Mouse (Mus musculus) C2C12 (cell line): Measurements from ENCODE around the gene Phc1.

Source experiments
- CTCF ChIP-seq: IDR thresholded peaks from one replicate; pipeline ENCODE4 v1.5.1; 2011; ENCODE audit not compliant: control insufficient read depth, insufficient read depth, insufficient read length
- MAX ChIP-seq: IDR thresholded peaks from one replicate; pipeline ENCODE4 v1.6.1; 2011; ENCODE audit warnings: mild to moderate bottlenecking, control low read depth
- MYOG ChIP-seq: IDR thresholded peaks from one replicate; pipeline ENCODE4 v1.6.1; 2011; ENCODE audit not compliant: control insufficient read depth, insufficient read length; ENCODE audit errors: extremely low read depth
- USF1 ChIP-seq: IDR thresholded peaks from one replicate; pipeline ENCODE4 v1.6.1; 2011; ENCODE audit warnings: low read depth, mild to moderate bottlenecking, control low read depth, moderate library complexity

DNA sequence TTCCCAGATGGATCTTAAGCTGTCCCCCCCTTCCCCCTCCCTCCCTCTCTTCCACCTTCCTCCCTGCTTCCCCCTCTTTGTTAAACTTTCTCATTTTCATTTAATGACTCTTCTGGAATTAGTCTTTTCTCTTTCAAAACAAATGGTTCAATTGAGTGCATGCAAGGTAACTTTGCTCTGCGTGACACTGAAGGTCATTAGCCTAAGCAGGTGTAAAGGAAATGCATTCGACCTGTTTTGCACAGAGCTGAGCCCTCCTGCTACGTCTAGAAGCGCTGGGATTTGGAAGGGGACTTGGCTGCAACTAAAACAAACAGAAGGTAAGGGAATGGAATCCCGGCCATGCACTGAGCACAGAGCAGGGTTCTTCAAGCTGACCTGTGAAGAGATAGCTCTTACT lies 1.8 kb upstream of the Phc1 start:
- no peak for TF ChIP-seq CTCF
- no peak for TF ChIP-seq USF1
- TF ChIP-seq MYOG = no peak
- TF ChIP-seq MAX = no peak
